Mouse (Mus musculus) embryo, embryonic 10.5 days (tissue): ENCODE results near the gene Stambpl1.

Experiments used
- DNase-seq: peaks from one replicate; pipeline ENCODE4 v3.0.0-alpha.2; 2015; ENCODE audit warnings: low spot score

The Stambpl1 gene

DNA sequence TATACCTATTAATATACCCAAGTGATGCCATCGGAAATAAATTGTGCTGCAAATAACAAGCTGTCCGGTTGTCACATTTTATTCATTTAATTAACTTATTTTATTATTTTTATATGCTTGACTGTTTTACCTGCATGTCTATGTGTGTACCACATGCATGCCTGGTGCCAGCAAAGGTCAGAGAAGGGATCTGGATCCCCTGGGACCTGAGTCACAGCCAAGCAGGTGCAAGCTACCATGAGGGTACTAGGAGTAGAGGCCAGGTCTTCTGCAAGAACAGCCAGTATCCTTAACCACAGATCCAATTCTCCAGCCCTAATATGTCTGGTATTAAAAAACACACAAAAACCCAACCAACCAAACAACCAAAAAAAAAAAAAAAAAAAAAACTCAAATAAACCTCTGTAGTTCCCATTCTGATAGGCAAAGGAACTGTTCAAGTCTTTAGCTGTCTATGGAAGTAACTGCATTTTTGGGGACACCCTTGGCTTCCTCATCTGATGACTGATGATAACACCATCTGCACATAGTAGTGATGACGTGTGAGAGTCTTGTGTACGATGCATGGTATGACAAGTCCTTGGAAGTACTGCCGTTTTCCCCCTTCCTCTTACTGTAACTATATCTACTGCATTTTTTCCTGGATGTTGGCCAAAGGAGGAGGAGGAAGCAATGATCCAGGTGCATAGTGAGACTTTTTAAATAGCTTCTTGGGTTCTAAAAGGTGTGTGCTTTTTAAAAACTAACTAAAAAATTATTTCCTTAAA lies 48.4 kb downstream of the Stambpl1 start:
- no peak for DNase-seq

DNA sequence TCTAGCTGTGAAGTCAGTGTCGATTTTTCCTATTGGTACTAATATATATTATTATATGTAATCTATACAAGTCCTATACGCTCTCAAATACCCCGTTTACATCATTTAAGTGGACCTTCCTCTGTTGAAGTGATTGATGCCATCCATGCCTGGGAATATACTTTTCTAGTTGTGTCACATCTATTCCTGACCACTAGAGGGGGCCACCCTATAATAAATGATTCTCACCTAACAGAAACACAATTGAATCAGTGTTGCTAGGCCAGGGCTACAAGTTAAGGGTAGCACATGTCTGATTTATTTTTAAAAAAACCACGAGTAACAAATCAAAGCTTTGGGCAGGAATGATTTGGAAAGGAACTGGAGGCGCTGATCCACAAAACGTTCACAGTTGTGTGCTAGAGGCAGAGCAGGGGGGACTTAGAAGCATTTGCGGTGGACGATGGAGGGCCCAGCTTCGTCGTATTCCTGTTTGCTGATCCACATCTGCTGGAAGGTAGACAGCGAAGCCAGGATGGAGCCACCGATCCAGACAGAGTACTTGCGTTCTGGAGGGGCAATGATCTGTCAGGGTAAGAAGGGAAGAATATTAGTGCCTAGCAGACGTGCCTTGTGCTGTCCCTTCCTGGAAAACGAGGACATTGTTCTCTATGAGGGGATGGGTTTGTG lies 49.4 kb downstream of the Stambpl1 start:
- peak; percentile 68 for DNase-seq

DNA sequence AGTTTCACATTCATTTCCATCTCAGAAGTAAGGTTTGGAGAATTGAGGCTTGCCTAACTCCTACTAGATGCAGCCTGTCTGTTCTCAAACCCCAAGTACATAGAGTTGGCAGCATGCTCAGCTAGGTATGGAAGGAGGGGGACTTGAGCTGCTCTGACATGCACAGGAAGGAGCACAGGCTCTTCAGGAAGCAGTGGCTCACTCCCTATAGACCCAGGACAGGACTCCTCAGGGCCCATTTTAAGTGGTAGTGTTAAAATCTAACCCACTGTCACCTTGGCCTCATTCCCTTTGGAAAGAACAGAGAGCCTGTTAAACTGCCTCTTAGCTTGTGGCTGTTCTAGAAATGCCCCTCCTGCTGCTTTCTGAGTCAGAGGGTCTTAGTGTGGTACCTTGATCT lies 50.9 kb downstream of the Stambpl1 start:
- DNase-seq = no peak

DNA sequence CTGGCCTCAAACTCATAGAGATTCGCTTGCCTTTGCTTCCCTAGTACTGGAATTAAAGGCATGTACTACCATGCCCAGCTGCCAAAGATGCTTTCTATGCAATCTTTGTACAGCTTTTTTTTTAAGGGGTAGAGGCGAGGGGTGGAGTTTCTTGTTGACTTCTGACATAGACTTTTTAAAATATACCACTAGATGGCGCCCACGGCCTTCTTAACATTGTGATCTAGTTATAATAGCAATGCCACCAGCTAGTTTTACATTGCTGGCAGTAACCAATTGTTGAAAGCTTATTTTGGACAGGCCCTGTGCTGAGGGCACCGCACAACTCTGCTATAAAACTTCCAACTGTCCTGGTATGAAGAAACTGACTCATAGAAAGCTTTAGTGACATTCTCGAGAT lies 52.0 kb downstream of the Stambpl1 start:
- peak; percentile 91 for DNase-seq

GRCm38 (mm10) chr19:34248558-34248957 lies 56.5 kb downstream of the Stambpl1 start:
- DNase-seq = no peak

DNA sequence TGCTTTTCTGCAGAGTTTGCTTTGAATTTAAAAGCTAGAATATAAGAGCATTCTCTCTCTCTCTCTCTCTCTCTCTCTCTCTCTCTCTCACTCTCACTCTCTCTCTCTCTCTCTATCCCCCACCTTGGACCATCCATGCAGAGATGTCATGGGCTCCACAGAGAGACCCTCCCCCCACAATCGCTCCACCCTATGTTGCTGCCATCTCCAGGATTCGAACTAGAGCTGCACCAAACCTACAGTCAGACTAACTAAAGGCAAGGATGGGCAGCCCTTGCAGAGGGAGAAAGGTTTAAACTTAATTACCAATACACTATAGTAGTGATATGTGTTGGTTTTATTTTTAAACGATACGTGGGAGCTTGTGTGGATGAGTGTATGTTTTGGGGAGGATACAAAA lies 58.6 kb downstream of the Stambpl1 start:
- no peak for DNase-seq

DNA sequence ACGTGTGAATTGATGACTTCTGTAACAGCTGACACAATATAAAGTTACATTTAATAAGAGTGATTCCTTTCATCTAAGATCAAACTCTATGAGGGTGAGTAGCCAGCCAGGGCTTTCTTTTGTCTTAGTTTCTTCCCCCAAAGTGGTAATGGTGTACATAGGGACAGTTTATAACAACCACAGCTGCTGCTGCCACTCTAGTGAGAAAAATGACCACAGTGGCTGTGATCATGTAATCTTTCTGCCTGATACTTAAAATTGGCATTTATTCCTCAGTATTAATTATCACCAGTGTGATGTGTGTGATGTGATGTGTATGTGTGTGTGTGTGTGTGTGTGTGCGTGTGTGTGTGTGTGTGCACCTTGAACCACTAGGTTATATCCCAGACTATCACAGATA lies 59.9 kb downstream of the Stambpl1 start:
- no peak for DNase-seq

DNA sequence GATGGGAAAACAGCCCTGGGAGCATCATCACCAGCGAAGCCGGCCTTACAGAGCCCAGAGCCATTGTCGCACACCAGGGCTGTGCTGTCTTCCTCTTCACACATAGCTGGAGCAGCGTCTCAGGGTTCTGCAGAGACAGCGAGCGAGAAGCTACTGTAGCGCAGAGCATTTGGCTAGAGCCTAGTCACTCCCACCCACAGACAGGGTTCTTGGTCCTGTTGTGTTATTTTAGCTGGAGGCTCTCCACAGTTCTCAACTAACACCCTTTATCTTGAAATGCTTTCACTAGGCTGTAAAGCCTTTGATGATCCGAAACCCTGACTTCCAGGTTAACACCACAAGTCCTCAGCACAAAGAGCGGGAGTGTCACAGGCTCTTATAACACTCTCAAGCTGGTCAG lies 60.4 kb downstream of the Stambpl1 start:
- no peak for DNase-seq

DNA sequence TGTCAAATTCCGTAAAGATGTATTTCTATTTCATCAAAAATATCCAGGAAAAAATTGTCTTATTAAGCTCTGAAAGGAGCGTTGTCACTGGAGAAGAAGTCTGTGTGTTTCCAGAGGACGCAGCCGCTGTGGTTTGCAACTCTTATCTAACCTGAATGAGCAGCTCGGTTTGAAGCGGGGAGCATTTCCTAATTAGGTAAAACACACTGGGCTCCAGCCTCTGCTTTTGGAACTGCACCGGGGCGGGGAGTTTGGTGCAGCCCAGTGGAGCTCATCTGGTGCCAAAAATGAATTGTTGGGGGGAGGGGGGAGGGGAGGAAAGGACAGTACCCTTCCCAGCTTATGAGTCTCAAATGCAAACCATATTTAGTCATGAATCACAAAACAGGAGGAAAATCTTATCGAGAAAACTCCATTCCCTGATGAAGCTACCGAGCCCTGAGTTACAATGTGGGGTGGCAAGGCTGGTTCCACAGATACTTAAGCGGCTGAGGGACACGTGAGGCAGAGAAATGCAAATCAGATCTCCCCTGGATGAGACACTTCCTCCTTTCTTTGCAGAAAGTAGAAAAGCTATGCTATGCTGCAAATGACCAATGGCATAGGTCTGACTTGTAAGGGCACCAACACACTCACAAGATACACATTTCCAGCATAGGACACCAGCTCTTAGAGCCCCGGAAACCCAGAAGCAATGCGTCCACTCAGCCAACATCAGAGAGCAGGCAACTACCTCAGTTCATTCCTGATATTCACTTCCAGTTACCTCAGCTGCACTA lies 62.3 kb downstream of the Stambpl1 start:
- DNase-seq = peak; percentile 18

DNA sequence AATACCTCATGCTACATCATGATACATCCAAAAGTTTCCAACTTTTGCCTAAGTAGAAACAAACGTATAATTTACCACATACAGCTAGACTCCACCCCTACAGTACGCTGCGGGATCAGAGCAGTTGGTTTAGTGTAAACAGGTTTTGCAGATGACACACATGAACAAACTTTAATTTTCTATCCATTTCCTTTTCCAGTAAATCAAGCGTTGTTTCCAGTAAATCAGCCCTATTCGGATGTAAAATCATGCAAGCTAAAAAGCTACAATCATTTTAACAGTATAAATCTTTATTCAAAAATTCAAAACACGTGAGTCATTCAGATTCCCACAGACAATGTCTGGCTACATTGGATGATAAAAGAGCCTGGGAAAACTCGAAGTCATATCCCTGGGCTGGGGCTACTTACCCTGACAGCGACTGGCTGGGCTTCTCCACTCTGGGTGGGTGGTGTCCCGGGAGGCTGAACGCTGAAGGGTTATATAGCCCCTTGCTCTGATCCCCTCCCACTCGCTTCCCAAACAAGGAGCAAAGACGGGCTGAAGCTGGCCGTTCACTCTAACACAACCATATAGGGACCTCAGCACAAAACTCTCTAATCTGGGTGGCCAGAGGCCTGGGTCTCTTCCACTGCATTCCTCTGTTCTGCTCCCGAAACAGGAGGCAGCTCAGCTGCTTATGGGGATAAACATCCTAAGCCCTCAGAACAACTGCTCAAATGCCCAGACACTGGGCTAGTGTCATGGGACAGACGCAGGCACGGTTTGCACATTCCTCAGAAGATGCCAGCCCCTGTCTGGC lies 63.1 kb downstream of the Stambpl1 start, which contains the start of gene Acta2:
Gene Acta2 (minus strand): TSS at position 711 of the 802 bp plus-strand sequence.
- DNase-seq = peak; percentile 18

DNA sequence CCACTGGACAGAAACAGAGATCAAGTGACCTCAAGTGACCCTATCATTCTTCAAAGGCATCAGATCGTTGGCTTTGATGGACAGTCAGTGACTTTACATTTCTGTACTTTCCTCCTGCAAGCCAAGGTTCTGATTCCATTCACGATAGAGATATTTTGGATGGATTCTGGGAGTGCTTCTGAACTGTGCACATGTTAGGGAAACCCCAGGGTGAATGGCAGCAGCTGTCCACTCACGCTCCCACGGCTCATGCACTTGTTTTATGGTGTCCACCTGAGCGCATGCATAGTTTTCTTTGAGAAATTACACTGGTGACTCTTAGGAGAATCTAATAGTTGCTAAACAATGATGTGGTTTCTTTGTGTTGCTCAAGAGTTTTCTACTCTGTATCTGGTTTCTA lies 64.1 kb downstream of the Stambpl1 start:
- DNase-seq = no peak

DNA sequence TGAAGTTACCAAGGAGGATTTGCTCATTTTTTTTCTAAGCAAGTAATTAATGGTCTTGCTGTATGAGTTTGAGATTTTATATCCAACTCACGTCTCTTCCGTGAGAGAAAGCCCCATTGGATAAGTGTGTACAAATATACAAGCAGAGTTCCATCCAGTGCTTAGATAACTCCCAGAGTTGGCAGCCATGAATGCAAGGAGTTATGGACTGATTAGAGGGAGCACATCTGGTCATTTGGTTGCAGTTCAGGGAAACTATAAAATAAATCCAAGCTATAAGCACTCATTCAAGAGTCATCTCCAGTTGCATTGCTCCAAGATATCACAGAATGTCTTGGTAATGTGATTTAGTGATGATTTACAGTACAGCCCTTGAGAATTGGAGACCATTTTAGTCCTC lies 64.9 kb downstream of the Stambpl1 start:
- DNase-seq = no peak

DNA sequence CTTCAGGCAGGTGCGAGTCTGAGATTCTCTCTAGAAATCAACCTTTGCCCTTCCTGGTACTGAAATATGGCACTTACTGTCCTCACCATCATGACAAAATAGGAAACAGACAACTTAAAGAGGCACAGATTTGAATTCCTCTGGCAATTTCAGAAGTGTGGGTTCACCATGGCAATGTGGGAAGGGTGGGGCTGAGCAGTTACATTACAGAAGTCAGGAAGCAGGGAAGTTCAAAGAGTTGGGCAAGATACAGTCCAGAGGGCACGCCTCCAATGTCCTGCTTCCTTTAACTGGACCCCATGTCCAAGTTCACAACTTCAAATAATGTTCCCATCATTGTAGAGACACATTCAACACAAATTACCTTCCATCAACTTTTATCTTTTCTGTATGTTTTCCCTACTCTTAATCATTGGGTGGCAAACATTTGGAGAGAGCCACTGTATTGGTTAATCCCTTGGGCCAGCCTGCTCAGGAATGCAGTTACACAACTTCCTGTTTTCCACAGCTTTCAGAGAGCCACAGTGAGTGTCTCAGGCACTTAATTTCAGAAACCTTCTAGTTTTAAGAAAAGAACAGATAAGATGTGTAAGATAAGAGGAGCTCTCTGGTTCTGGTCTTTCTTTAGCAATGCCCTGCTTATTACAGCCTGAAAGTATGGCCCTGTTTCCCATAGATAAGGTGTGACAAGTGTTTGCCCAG lies 70.4 kb downstream of the Stambpl1 start:
- DNase-seq = no peak

GRCm38 (mm10) chr19:34265604-34266193 lies 73.7 kb downstream of the Stambpl1 start:
- no peak for DNase-seq

DNA sequence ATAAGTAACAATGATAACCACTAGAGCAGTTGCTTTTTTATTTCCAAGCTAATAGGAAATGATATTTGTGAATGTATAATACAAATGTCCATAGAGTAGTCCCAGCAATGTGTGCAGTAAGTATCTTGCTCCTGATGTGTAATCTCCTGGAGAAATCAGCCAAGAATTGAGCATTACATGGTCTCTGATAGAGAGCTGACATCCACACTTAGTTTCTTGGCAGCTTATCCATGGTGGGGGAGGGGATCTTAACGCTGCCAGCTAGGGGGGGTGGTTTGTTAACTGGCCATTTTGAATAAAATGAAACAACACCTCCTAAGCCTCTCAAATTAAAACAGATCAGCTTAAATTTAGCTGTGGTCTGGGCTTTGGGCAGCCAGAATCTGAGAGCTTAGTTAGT lies 77.0 kb downstream of the Stambpl1 start:
- no peak for DNase-seq

GRCm38 (mm10) chr19:34270106-34270726 lies 78.2 kb downstream of the Stambpl1 start:
- DNase-seq = no peak

GRCm38 (mm10) chr19:34270824-34271464 lies 78.9 kb downstream of the Stambpl1 start:
- no peak for DNase-seq

GRCm38 (mm10) chr19:34273073-34273472 lies 81.0 kb downstream of the Stambpl1 start:
- no peak for DNase-seq

DNA sequence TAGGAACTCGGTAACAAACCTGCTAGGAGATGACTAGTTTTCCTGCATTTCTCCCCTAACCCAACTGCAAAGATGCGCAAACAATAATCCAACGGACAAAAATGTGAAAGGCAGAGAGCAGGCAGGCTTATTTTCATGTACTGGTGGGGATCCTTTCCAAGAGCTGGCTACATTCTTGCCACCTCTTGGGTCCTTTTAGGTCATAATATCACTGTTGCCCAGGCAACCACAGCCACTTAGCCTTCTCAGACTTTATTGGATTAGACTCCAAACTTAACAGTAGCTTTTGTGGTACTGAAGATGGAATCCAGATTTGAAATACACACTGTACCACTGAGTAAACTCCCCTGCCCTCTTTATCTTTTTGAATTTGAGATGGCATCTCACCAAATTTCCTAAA lies 86.0 kb downstream of the Stambpl1 start:
- DNase-seq = no peak

- no peak for DNase-seq
These were observed 91.6 kb downstream of the Stambpl1 start for GRCm38 (mm10) chr19:34283614-34284013.
